Mouse (Mus musculus): ENCODE measurements around the gene Wfdc3. TPM values are rescaled to one million over a fixed set of nuclear protein-coding genes. Genes with fewer than 3 reads are reported as not detected.

Wfdc3 gene
- polyA plus RNA-seq, 1 experiment = 0.23 TPM

- no peak within 1 kb of the TSS for H3K4me3 ChIP-seq (ENCODE audit: control insufficient read depth, insufficient read depth, low read length)
- H3K4me1 ChIP-seq (replicated peaks; ENCODE audit: control insufficient read depth, insufficient read depth, low read length) = no peaks in the 10 kb centered on the region
- H3K27ac ChIP-seq (ENCODE audit: control insufficient read depth, insufficient read depth, low read length) = no peak within 1 kb of the TSS
- DNase-seq = no peak
- H3K27me3 ChIP-seq (ENCODE audit: control insufficient read depth, insufficient read depth, low read length) = no peaks in the 10 kb centered on the region; the same call in 1 of the 2 replicates
- TF ChIP-seq CTCF (IDR thresholded peaks at IDR 0.05; ENCODE audit: borderline replicate concordance, control insufficient read depth, extremely low read depth, insufficient read depth, low read length, poor library complexity) (no peak), POLR2A (IDR thresholded peaks at IDR 0.05; ENCODE audit: control insufficient read depth, extremely low read depth, insufficient read depth, low read length, poor library complexity) (no peak)
- H3K36me3 ChIP-seq (ENCODE audit: control insufficient read depth, insufficient read depth, low read length) = no peaks in the 10 kb centered on the region
- WGBS = 87% methylated on average over 6 of the region's 6 CpGs
These were observed 30.7 kb downstream of the Wfdc3 start, which contains the start of gene Spint5 for GRCm38 (mm10) chr2:164715005-164715404. Gene Spint5 (plus strand): TSS chr2:164715305.

GRCm38 (mm10) chr2:164705991-164706390, 39.7 kb downstream of the Wfdc3 start:
- DNase-seq = no peak
- Histone ChIP-seq H3K27me3 (ENCODE audit: control insufficient read depth, insufficient read depth, low read length) (no peaks in the 10 kb centered on the region), H3K36me3 (ENCODE audit: control insufficient read depth, insufficient read depth, low read length) (no peaks in the 10 kb centered on the region), H3K4me1 (replicated peaks; ENCODE audit: control insufficient read depth, insufficient read depth, low read length) (no peaks in the 10 kb centered on the region), H3K27ac (ENCODE audit: control insufficient read depth, insufficient read depth, low read length) (no peak overlapping the region), H3K4me3 (ENCODE audit: control insufficient read depth, insufficient read depth, low read length) (no peak overlapping the region)
- 93% methylated on average over 14 of the region's 14 CpGs for WGBS
- TF ChIP-seq CTCF (IDR thresholded peaks at IDR 0.05; ENCODE audit: borderline replicate concordance, control insufficient read depth, extremely low read depth, insufficient read depth, low read length, poor library complexity) = no peak
- no peak for TF ChIP-seq POLR2A (IDR thresholded peaks at IDR 0.05; ENCODE audit: control insufficient read depth, extremely low read depth, insufficient read depth, low read length, poor library complexity)

GRCm38 (mm10) chr2:164705328-164705727, 40.4 kb downstream of the Wfdc3 start:
- TF ChIP-seq POLR2A (IDR thresholded peaks at IDR 0.05; ENCODE audit: control insufficient read depth, extremely low read depth, insufficient read depth, low read length, poor library complexity) (no peak), CTCF (IDR thresholded peaks at IDR 0.05; ENCODE audit: borderline replicate concordance, control insufficient read depth, extremely low read depth, insufficient read depth, low read length, poor library complexity) (no peak)
- WGBS = 97% methylated on average over 6 of the region's 6 CpGs
- H3K4me3 ChIP-seq (ENCODE audit: control insufficient read depth, insufficient read depth, low read length) = no peak overlapping the region
- no peak for DNase-seq
- H3K36me3 ChIP-seq (ENCODE audit: control insufficient read depth, insufficient read depth, low read length) = no peaks in the 10 kb centered on the region
- H3K4me1 ChIP-seq (replicated peaks; ENCODE audit: control insufficient read depth, insufficient read depth, low read length) = no peaks in the 10 kb centered on the region
- H3K27ac ChIP-seq (ENCODE audit: control insufficient read depth, insufficient read depth, low read length) = no peak overlapping the region
- H3K27me3 ChIP-seq (ENCODE audit: control insufficient read depth, insufficient read depth, low read length) = no peaks in the 10 kb centered on the region

GRCm38 (mm10) chr2:164704235-164704634, 41.5 kb downstream of the Wfdc3 start:
- Histone ChIP-seq H3K27me3 (ENCODE audit: control insufficient read depth, insufficient read depth, low read length) (no peaks in the 10 kb centered on the region), H3K27ac (ENCODE audit: control insufficient read depth, insufficient read depth, low read length) (no peak overlapping the region), H3K4me3 (ENCODE audit: control insufficient read depth, insufficient read depth, low read length) (no peak overlapping the region), H3K36me3 (ENCODE audit: control insufficient read depth, insufficient read depth, low read length) (no peaks in the 10 kb centered on the region), H3K4me1 (replicated peaks; ENCODE audit: control insufficient read depth, insufficient read depth, low read length) (no peaks in the 10 kb centered on the region)
- TF ChIP-seq CTCF (IDR thresholded peaks at IDR 0.05; ENCODE audit: borderline replicate concordance, control insufficient read depth, extremely low read depth, insufficient read depth, low read length, poor library complexity) = no peak
- no peak for TF ChIP-seq POLR2A (IDR thresholded peaks at IDR 0.05; ENCODE audit: control insufficient read depth, extremely low read depth, insufficient read depth, low read length, poor library complexity)
- WGBS = 89% methylated on average over 5 of the region's 5 CpGs
- no peak for DNase-seq

GRCm38 (mm10) chr2:164701761-164702160, 44.0 kb downstream of the Wfdc3 start:
- H3K27me3 ChIP-seq (ENCODE audit: control insufficient read depth, insufficient read depth, low read length) = no peaks in the 10 kb centered on the region
- H3K4me3 ChIP-seq (ENCODE audit: control insufficient read depth, insufficient read depth, low read length) = no peak overlapping the region
- DNase-seq = no peak
- TF ChIP-seq POLR2A (IDR thresholded peaks at IDR 0.05; ENCODE audit: control insufficient read depth, extremely low read depth, insufficient read depth, low read length, poor library complexity) (no peak), CTCF (IDR thresholded peaks at IDR 0.05; ENCODE audit: borderline replicate concordance, control insufficient read depth, extremely low read depth, insufficient read depth, low read length, poor library complexity) (no peak)
- no peaks in the 10 kb centered on the region for H3K36me3 ChIP-seq (ENCODE audit: control insufficient read depth, insufficient read depth, low read length)
- no peaks in the 10 kb centered on the region for H3K4me1 ChIP-seq (replicated peaks; ENCODE audit: control insufficient read depth, insufficient read depth, low read length)
- WGBS = 84% methylated on average over 5 of the region's 5 CpGs
- H3K27ac ChIP-seq (ENCODE audit: control insufficient read depth, insufficient read depth, low read length) = no peak overlapping the region

- 84% methylated on average over 5 of the region's 5 CpGs for WGBS
- DNase-seq = no peak
- Histone ChIP-seq H3K4me3 (ENCODE audit: control insufficient read depth, insufficient read depth, low read length) (no peak overlapping the region), H3K4me1 (replicated peaks; ENCODE audit: control insufficient read depth, insufficient read depth, low read length) (no peaks in the 10 kb centered on the region), H3K27me3 (ENCODE audit: control insufficient read depth, insufficient read depth, low read length) (no peaks in the 10 kb centered on the region), H3K27ac (ENCODE audit: control insufficient read depth, insufficient read depth, low read length) (no peak overlapping the region), H3K36me3 (ENCODE audit: control insufficient read depth, insufficient read depth, low read length) (no peaks in the 10 kb centered on the region)
- TF ChIP-seq POLR2A (IDR thresholded peaks at IDR 0.05; ENCODE audit: control insufficient read depth, extremely low read depth, insufficient read depth, low read length, poor library complexity) (no peak), CTCF (IDR thresholded peaks at IDR 0.05; ENCODE audit: borderline replicate concordance, control insufficient read depth, extremely low read depth, insufficient read depth, low read length, poor library complexity) (no peak)
These were observed 44.8 kb downstream of the Wfdc3 start for GRCm38 (mm10) chr2:164700959-164701358.

GRCm38 (mm10) chr2:164698201-164698600, 47.5 kb downstream of the Wfdc3 start, which contains the start of gene Spint4:
Gene Spint4 (plus strand): TSS chr2:164698501.
- TF ChIP-seq POLR2A (IDR thresholded peaks at IDR 0.05; ENCODE audit: control insufficient read depth, extremely low read depth, insufficient read depth, low read length, poor library complexity) (no peak), CTCF (IDR thresholded peaks at IDR 0.05; ENCODE audit: borderline replicate concordance, control insufficient read depth, extremely low read depth, insufficient read depth, low read length, poor library complexity) (no peak)
- H3K27me3 ChIP-seq (ENCODE audit: control insufficient read depth, insufficient read depth, low read length) = no peaks in the 10 kb centered on the region
- H3K36me3 ChIP-seq (ENCODE audit: control insufficient read depth, insufficient read depth, low read length) = no peaks in the 10 kb centered on the region
- no peak within 1 kb of the TSS for H3K4me3 ChIP-seq (ENCODE audit: control insufficient read depth, insufficient read depth, low read length)
- 88% methylated on average over 4 of the region's 4 CpGs for WGBS
- DNase-seq = no peak
- H3K4me1 ChIP-seq (replicated peaks; ENCODE audit: control insufficient read depth, insufficient read depth, low read length) = peaks cover 5% of the 10 kb centered on the region; the same call in 1 of the 2 replicates
- H3K27ac ChIP-seq (ENCODE audit: control insufficient read depth, insufficient read depth, low read length) = no peak within 1 kb of the TSS
